Mouse (Mus musculus) ES-Bruce4 (cell line): Measurements from ENCODE around the gene Gsta2. TPM values are rescaled to one million over a fixed set of nuclear protein-coding genes. Genes with fewer than 3 reads are reported as not detected.

ENCODE experiments used
- polyA plus RNA-seq: library from polyadenylated mRNA; stranded (reverse); fragments of >200 nt; gene quantifications from 2 replicates; pipeline ENCODE4 v1.2.4, GENCODE M21; 2011; ENCODE audit warnings: low read depth; ENCODE audit not compliant: missing spikeins, insufficient read depth, insufficient read length

Gene Gsta2
- polyA plus RNA-seq, 1 experiment, result not detected

Other genes starting within 250 kb of the Gsta2 start
- 16.4 and 19.1 TPM in 2 replicates for gene Fbxo9, start 246.7 kb downstream of the Gsta2 start, polyA plus RNA-seq
- gene Ick, start 246.6 kb downstream of the Gsta2 start, polyA plus RNA-seq, result 17.1 and 17.5 TPM in 2 replicates
- 322 and 323 TPM in 2 replicates for gene Gsta4, start 173.0 kb downstream of the Gsta2 start, polyA plus RNA-seq
- gene Gsta1, start 125.1 kb downstream of the Gsta2 start, polyA plus RNA-seq, result not detected in 2 replicates
- not detected in 2 replicates for gene Gm3776, start 98.7 kb downstream of the Gsta2 start, polyA plus RNA-seq
- gene Gm10639, start 65.9 kb downstream of the Gsta2 start, polyA plus RNA-seq, result not detected in 2 replicates
- not detected in 2 replicates for gene Omt2a, start 41.0 kb downstream of the Gsta2 start, polyA plus RNA-seq
- gene Omt2b, start 28.2 kb downstream of the Gsta2 start, polyA plus RNA-seq, result not detected in 2 replicates
- gene Dppa5a, start 12.4 kb upstream of the Gsta2 start, polyA plus RNA-seq, result 5,317 and 5,424 TPM in 2 replicates
- 75.0 and 86.4 TPM in 2 replicates for gene Ooep, start 22.9 kb upstream of the Gsta2 start, polyA plus RNA-seq
- gene Ddx43, start 40.0 kb upstream of the Gsta2 start, polyA plus RNA-seq, result 2.8 and 4.9 TPM in 2 replicates
- gene Cgas, start 87.4 kb upstream of the Gsta2 start, polyA plus RNA-seq, result 1.1 and 1.2 TPM in 2 replicates
- 23.1 and 26.2 TPM in 2 replicates for gene Mto1, start 92.4 kb upstream of the Gsta2 start, polyA plus RNA-seq
- gene Gm17324, start 93.0 kb upstream of the Gsta2 start, polyA plus RNA-seq, result not detected in 2 replicates
- 19,892 and 21,149 TPM in 2 replicates for gene Eef1a1, start 133.4 kb upstream of the Gsta2 start, polyA plus RNA-seq
- 12.7 and 14.9 TPM in 2 replicates for gene Slc17a5, start 232.3 kb upstream of the Gsta2 start, polyA plus RNA-seq